Mouse (Mus musculus) MEL (cell line): ENCODE results near the gene Gcsam. TPM values are rescaled to one million over a fixed set of nuclear protein-coding genes. Genes with fewer than 3 reads are reported as not detected.

Experiments used
- DNase-seq: peaks from one replicate; pipeline ENCODE4 v3.0.0; 2011; ENCODE audit warnings: low read depth, low spot score
- H3K27ac ChIP-seq: 2 replicates; pipeline ENCODE4 v1.5.1; 2012; ENCODE audit warnings: low read depth, mild to moderate bottlenecking, control low read depth, low read length, moderate library complexity; ENCODE audit not compliant: control insufficient read depth
- H3K27me3 ChIP-seq, 2 experiments: fragments of 150-350 bp in 1 of 2; sonication (generic) in 1 of 2; 2 replicates each; pipeline ENCODE4 v1.6.1; 2012; ENCODE audit warnings: low read length in 2 of 2, mild to moderate bottlenecking in 2 of 2, improper control_type of control experiment in 1 of 2, moderate library complexity in 1 of 2; ENCODE audit not compliant: insufficient read depth in 2 of 2, control insufficient read depth in 1 of 2
- H3K36me3 ChIP-seq, 2 experiments: 2 replicates each; pipeline ENCODE4 v1.6.1; 2012 to 2014; ENCODE audit warnings: low read length in 2 of 2, improper control_type of control experiment in 1 of 2, inconsistent platforms in 1 of 2, mild to moderate bottlenecking in 1 of 2; ENCODE audit not compliant: insufficient read depth in 2 of 2, control insufficient read depth in 1 of 2
- H3K4me1 ChIP-seq, 2 experiments: fragments of 150-350 bp in 1 of 2; sonication (generic) in 1 of 2; 2 replicates each; pipeline ENCODE4 v1.6.1; 2012; ENCODE audit warnings: low read length in 2 of 2, improper control_type of control experiment in 1 of 2, mild to moderate bottlenecking in 1 of 2; ENCODE audit not compliant: insufficient read depth in 2 of 2, control insufficient read depth in 1 of 2
- H3K4me3 ChIP-seq, 2 experiments: fragments of 150-350 bp in 1 of 2; sonication (generic) in 1 of 2; 2 replicates each; pipeline ENCODE4 v1.5.1; 2012; ENCODE audit warnings: low read depth in 2 of 2, low read length in 2 of 2, mild to moderate bottlenecking in 2 of 2, moderate library complexity in 2 of 2, control low read depth in 1 of 2, improper control_type of control experiment in 1 of 2; ENCODE audit not compliant: control insufficient read depth in 1 of 2, insufficient read depth in 1 of 2
- H3K79me2 ChIP-seq: 2 replicates; pipeline ENCODE4 v1.6.1; 2012; ENCODE audit warnings: mild to moderate bottlenecking, low read length, moderate library complexity; ENCODE audit not compliant: control insufficient read depth, poor library complexity, insufficient read depth
- H3K9ac ChIP-seq: 2 replicates; pipeline ENCODE4 v1.6.1; 2012; ENCODE audit warnings: low read depth, mild to moderate bottlenecking, control low read depth, low read length, moderate library complexity; ENCODE audit not compliant: control insufficient read depth, poor library complexity, severe bottlenecking
- H3K9me3 ChIP-seq: fragments of 150-350 bp; sonication (generic); replicated peaks from 2 replicates; pipeline ENCODE4 v1.6.1; 2012; ENCODE audit warnings: mild to moderate bottlenecking, low read length, improper control_type of control experiment, moderate library complexity; ENCODE audit not compliant: insufficient read depth
- BHLHE40 ChIP-seq: IDR thresholded peaks from 2 replicates; pipeline ENCODE4 v1.6.1; 2012; ENCODE audit warnings: low read depth, mild to moderate bottlenecking, inconsistent platforms, low read length, improper control_type of control experiment, borderline replicate concordance
- EP300 ChIP-seq, 2 experiments: IDR thresholded peaks; 2 replicates each; pipeline ENCODE4 v1.6.1; 2011; ENCODE audit warnings: improper control_type of control experiment in 2 of 2, low read length in 2 of 2, low read depth in 1 of 2, mild to moderate bottlenecking in 1 of 2
- JUND ChIP-seq: IDR thresholded peaks from 2 replicates; pipeline ENCODE4 v1.6.1; 2011; ENCODE audit warnings: low read depth, mild to moderate bottlenecking, improper control_type of control experiment, low read length
- MAFK ChIP-seq: IDR thresholded peaks from 2 replicates; pipeline ENCODE4 v1.6.1; 2011; ENCODE audit warnings: low read depth, mild to moderate bottlenecking, low read length, improper control_type of control experiment, borderline replicate concordance
- MEF2A ChIP-seq: IDR thresholded peaks from 2 replicates; pipeline ENCODE4 v1.6.1; 2014; ENCODE audit warnings: low read depth, mild to moderate bottlenecking, inconsistent platforms, low read length, improper control_type of control experiment; ENCODE audit not compliant: poor library complexity, insufficient replicate concordance, severe bottlenecking; ENCODE audit errors: extremely low read depth
- MXI1 ChIP-seq: IDR thresholded peaks from 2 replicates; pipeline ENCODE4 v1.6.1; 2011; ENCODE audit warnings: mild to moderate bottlenecking, low read depth, low read length, improper control_type of control experiment
- MYB ChIP-seq: IDR thresholded peaks from 2 replicates; pipeline ENCODE4 v1.6.1; 2011; ENCODE audit warnings: mild to moderate bottlenecking, low read depth, low read length, improper control_type of control experiment
- MYC ChIP-seq: IDR thresholded peaks from 2 replicates; pipeline ENCODE4 v1.6.1; 2011; ENCODE audit warnings: low read depth, mild to moderate bottlenecking, low read length, improper control_type of control experiment, moderate library complexity
- NELFE ChIP-seq: IDR thresholded peaks from 2 replicates; pipeline ENCODE4 v1.6.1; 2011; ENCODE audit warnings: low read depth, low read length, improper control_type of control experiment
- POLR2A ChIP-seq, 2 experiments: IDR thresholded peaks; 2 replicates each; pipeline ENCODE4 v1.6.1; 2011 to 2012; ENCODE audit warnings: low read length in 2 of 2, mild to moderate bottlenecking in 2 of 2, control low read depth in 1 of 2, improper control_type of control experiment in 1 of 2, low read depth in 1 of 2, moderate library complexity in 1 of 2; ENCODE audit not compliant: control insufficient read depth in 1 of 2, insufficient read depth in 1 of 2, poor library complexity in 1 of 2
- RCOR1 ChIP-seq: IDR thresholded peaks from 2 replicates; pipeline ENCODE4 v1.6.1; 2012; ENCODE audit warnings: low read depth, mild to moderate bottlenecking, inconsistent platforms, low read length, improper control_type of control experiment
- TCF12 ChIP-seq: IDR thresholded peaks from 2 replicates; pipeline ENCODE4 v1.6.1; 2014; ENCODE audit warnings: low read depth, mild to moderate bottlenecking, inconsistent platforms, low read length, improper control_type of control experiment, moderate library complexity
- ZMIZ1 ChIP-seq: IDR thresholded peaks from 2 replicates; pipeline ENCODE4 v1.6.1; 2012; ENCODE audit warnings: low read depth, mild to moderate bottlenecking, inconsistent platforms, low read length, improper control_type of control experiment, moderate library complexity
- ZNF384 ChIP-seq: IDR thresholded peaks from 2 replicates; pipeline ENCODE4 v1.6.1; 2012; ENCODE audit warnings: low read depth, mild to moderate bottlenecking, inconsistent platforms, low read length, improper control_type of control experiment
- polyA plus RNA-seq, 2 experiments: library from polyadenylated mRNA; stranded (reverse) in 1 of 2; unstranded in 1 of 2; fragments of >175 nt in 1 of 2; fragments of >200 nt in 1 of 2; gene quantifications; 2 replicates each; pipeline versions ENCODE4 v1.2.1 to v1.2.4; 2012; ENCODE audit warnings: low replicate concordance in 2 of 2, low read depth in 1 of 2; ENCODE audit not compliant: insufficient read length in 2 of 2, insufficient read depth in 1 of 2, missing spikeins in 1 of 2
- total RNA-seq: library from RNA; depleted of rRNA; stranded (reverse); fragments of 300-350 nt; gene quantifications from 2 replicates; pipeline ENCODE4 v1.2.3, GENCODE M21; 2012

Gcsam gene
- total and polyA plus RNA-seq, 3 experiments, result not detected

- H3K27ac ChIP-seq, result no peak overlapping the region
- H3K9ac ChIP-seq, result no peak overlapping the region; the same call in 1 of the 2 replicates
- TF ChIP-seq MAFK (no peak), NELFE (no peak), BHLHE40 (peak; percentile 55; the same call in 1 of the 2 replicates), MYC (no peak), MEF2A (peak; percentile 18; the same call in 1 of the 2 replicates), MYB (0 out of 2 replicates have a peak, but pooled peaks have one; percentile 11), EP300 (IDR thresholded peaks at IDR 0.05; ENCODE audit: low read depth in 1 of 2, low read length in 2 of 2) (peak; percentile 7 to 43; a peak in 2 of 4 replicates), JUND (no peak), TCF12 (0 out of 2 replicates have a peak, but pooled peaks have one; percentile 9), ZMIZ1 (no peak)
- peaks cover 0 to 14% of the 10 kb centered on the region in 2 experiments; a peak in 2 of 4 replicates for H3K36me3 ChIP-seq
- H3K4me3 ChIP-seq, result no peak overlapping the region
- no peaks in the 10 kb centered on the region for H3K9me3 ChIP-seq
- H3K4me1 ChIP-seq, result peaks cover 8 to 13% of the 10 kb centered on the region in 2 experiments; a peak in 3 of 4 replicates
- no peaks in the 10 kb centered on the region for H3K27me3 ChIP-seq
- peak; percentile 30 for DNase-seq
- no peaks in the 10 kb centered on the region for H3K79me2 ChIP-seq
Observed at GRCm38 (mm10) chr16:45624791-45625190, 14.6 kb downstream of the Gcsam start.

GRCm38 (mm10) chr16:45625342-45625741 is 15.2 kb downstream of the Gcsam start:
- H3K79me2 ChIP-seq, result no peaks in the 10 kb centered on the region
- no peaks in the 10 kb centered on the region for H3K27me3 ChIP-seq
- H3K36me3 ChIP-seq, result peaks cover 0 to 14% of the 10 kb centered on the region in 2 experiments; a peak in 2 of 4 replicates
- TF ChIP-seq ZNF384, result peak; percentile 71
- no peak for TF ChIP-seq MXI1
- H3K27ac ChIP-seq, result no peak overlapping the region
- DNase-seq, result no peak
- no peaks in the 10 kb centered on the region for H3K9me3 ChIP-seq
- peaks cover 8 to 13% of the 10 kb centered on the region in 2 experiments; a peak in 3 of 4 replicates for H3K4me1 ChIP-seq
- H3K9ac ChIP-seq, result no peak overlapping the region
- no peak overlapping the region for H3K4me3 ChIP-seq

- H3K36me3 ChIP-seq, result peaks cover 0 to 6% of the 10 kb centered on the region in 2 experiments; a peak in 2 of 4 replicates
- no peak for DNase-seq
- H3K27me3 ChIP-seq, result no peaks in the 10 kb centered on the region
- no peak overlapping the region for H3K4me3 ChIP-seq
- no peak overlapping the region for H3K27ac ChIP-seq
- TF ChIP-seq RCOR1 (no peak), POLR2A (IDR thresholded peaks at IDR 0.05; ENCODE audit: control insufficient read depth in 1 of 2, insufficient read depth in 1 of 2, low read depth in 1 of 2, low read length in 2 of 2, poor library complexity in 1 of 2) (no peak), MEF2A (no peak), NELFE (no peak)
- no peaks in the 10 kb centered on the region for H3K9me3 ChIP-seq
- H3K4me1 ChIP-seq, result peaks cover 0 to 4% of the 10 kb centered on the region in 2 experiments; a peak in 1 of 4 replicates
- no peak overlapping the region for H3K9ac ChIP-seq
- H3K79me2 ChIP-seq, result no peaks in the 10 kb centered on the region
Observed at GRCm38 (mm10) chr16:45629497-45630105, 19.4 kb downstream of the Gcsam start.
